Mouse (Mus musculus) hematopoietic stem cell, adult 5-6 weeks (primary cell): Measurements from ENCODE around the gene Tube1. TPM values are rescaled to one million over a fixed set of nuclear protein-coding genes. Genes with fewer than 3 reads are reported as not detected.

Source experiments
- total RNA-seq: library from RNA; stranded (forward); fragments of 172-1452, 232-1000 nt; gene quantifications from 2 replicates; pipeline ENCODE4 v1.2.3, GENCODE M21; 2017

Gene Tube1
- total RNA-seq, 1 experiment from 2014 or later = 8.0 TPM

Other genes with a start within 250 kb of the Tube1 start
- 0.13 and 0.74 TPM in 2 replicates for gene Lama4, start 168.5 kb upstream of the Tube1 start, total RNA-seq
- 0.35 and 4.9 TPM in 2 replicates for gene Fam229b, start 62 bp upstream of the Tube1 start, total RNA-seq
- not detected in 2 replicates for gene Ccn6, start 29.8 kb downstream of the Tube1 start, total RNA-seq
- 40.5 and 43.7 TPM in 2 replicates for gene Fyn, start 234.9 kb downstream of the Tube1 start, total RNA-seq